Mouse (Mus musculus): ENCODE measurements around the gene Kank1. TPM values are rescaled to one million over a fixed set of nuclear protein-coding genes. Genes with fewer than 3 reads are reported as not detected.
A peak's percentile ranks its signal among the peaks of the same experiment; 100 is the strongest.

Kank1 gene
- total and polyA plus RNA-seq, 2 experiments from 2014 or later: 27.0 to 41.2 TPM

- no peaks in the 10 kb centered on the region for H3K27me3 ChIP-seq (ENCODE audit: control insufficient read depth, insufficient read depth, low read length)
- no peak for DNase-seq (ENCODE audit: low spot score)
- H3K4me2 ChIP-seq (ENCODE audit: low read depth, low read length): no peak overlapping the region
- H3K36me3 ChIP-seq (replicated peaks; ENCODE audit: control insufficient read depth, insufficient read depth, low read length): peaks cover 50% of the 10 kb centered on the region
- no peak for ATAC-seq (ENCODE audit: insufficient read depth, low read depth)
- H3K9me3 ChIP-seq (replicated peaks; ENCODE audit: control insufficient read depth, low read length): no peaks in the 10 kb centered on the region
- H3K27ac ChIP-seq (ENCODE audit: low read depth): 0 out of 2 replicates have a peak overlapping the region, but pooled peaks have one; percentile 13
- TF ChIP-seq EP300 (IDR thresholded peaks at IDR 0.05; ENCODE audit: low read depth) (no peak), CTCF (IDR thresholded peaks at IDR 0.05; ENCODE audit: low read depth) (no peak)
- H3K4me1 ChIP-seq (ENCODE audit: control insufficient read depth, insufficient read depth): no peaks in the 10 kb centered on the region
- H3K4me3 ChIP-seq (ENCODE audit: low read depth, low read length): no peak overlapping the region
- 68% methylated on average over 6 of the region's 6 CpGs for WGBS
- no peak overlapping the region for H3K9ac ChIP-seq (replicated peaks; ENCODE audit: low read depth, low read length)
These were observed 198.0 kb downstream of the Kank1 start for GRCm38 (mm10) chr19:25434795-25435194.

GRCm38 (mm10) chr19:25435412-25435811, 198.6 kb downstream of the Kank1 start:
- WGBS: 50% methylated on average over 5 of the region's 5 CpGs
- no peak overlapping the region for H3K4me2 ChIP-seq (ENCODE audit: low read depth, low read length)
- H3K36me3 ChIP-seq (replicated peaks; ENCODE audit: control insufficient read depth, insufficient read depth, low read length): peaks cover 44% of the 10 kb centered on the region
- H3K9me3 ChIP-seq (replicated peaks; ENCODE audit: control insufficient read depth, low read length): no peaks in the 10 kb centered on the region
- H3K9ac ChIP-seq (replicated peaks; ENCODE audit: low read depth, low read length): no peak overlapping the region
- H3K27me3 ChIP-seq (ENCODE audit: control insufficient read depth, insufficient read depth, low read length): no peaks in the 10 kb centered on the region
- no peak overlapping the region for H3K4me3 ChIP-seq (ENCODE audit: low read depth, low read length)
- H3K4me1 ChIP-seq (ENCODE audit: control insufficient read depth, insufficient read depth): no peaks in the 10 kb centered on the region
- TF ChIP-seq CTCF (IDR thresholded peaks at IDR 0.05; ENCODE audit: low read depth) (no peak), EP300 (IDR thresholded peaks at IDR 0.05; ENCODE audit: low read depth) (no peak)
- DNase-seq (ENCODE audit: low spot score) (no peak), ATAC-seq (ENCODE audit: insufficient read depth, low read depth) (no peak; the same call in 1 of the 2 replicates)
- H3K27ac ChIP-seq (ENCODE audit: low read depth): no peak overlapping the region

- peaks cover 36% of the 10 kb centered on the region for H3K36me3 ChIP-seq (replicated peaks; ENCODE audit: control insufficient read depth, insufficient read depth, low read length)
- H3K9ac ChIP-seq (replicated peaks; ENCODE audit: low read depth, low read length): no peak overlapping the region
- TF ChIP-seq CTCF (IDR thresholded peaks at IDR 0.05; ENCODE audit: low read depth) (no peak), EP300 (IDR thresholded peaks at IDR 0.05; ENCODE audit: low read depth) (no peak)
- no peak overlapping the region for H3K4me2 ChIP-seq (ENCODE audit: low read depth, low read length)
- no peak for DNase-seq (ENCODE audit: low spot score)
- H3K4me3 ChIP-seq (ENCODE audit: low read depth, low read length): no peak overlapping the region
- H3K9me3 ChIP-seq (replicated peaks; ENCODE audit: control insufficient read depth, low read length): no peaks in the 10 kb centered on the region
- no peak overlapping the region for H3K27ac ChIP-seq (ENCODE audit: low read depth)
- H3K4me1 ChIP-seq (ENCODE audit: control insufficient read depth, insufficient read depth): no peaks in the 10 kb centered on the region
- no peak for ATAC-seq (ENCODE audit: insufficient read depth, low read depth)
- no peaks in the 10 kb centered on the region for H3K27me3 ChIP-seq (ENCODE audit: control insufficient read depth, insufficient read depth, low read length)
- 67% methylated on average over 4 of the region's 4 CpGs for WGBS
These were observed 199.4 kb downstream of the Kank1 start for GRCm38 (mm10) chr19:25436175-25436574.

- no peaks in the 10 kb centered on the region for H3K4me1 ChIP-seq (ENCODE audit: control insufficient read depth, insufficient read depth)
- H3K4me2 ChIP-seq (ENCODE audit: low read depth, low read length): no peak overlapping the region
- H3K27me3 ChIP-seq (ENCODE audit: control insufficient read depth, insufficient read depth, low read length): no peaks in the 10 kb centered on the region
- ATAC-seq (ENCODE audit: insufficient read depth, low read depth) (no peak), DNase-seq (ENCODE audit: low spot score) (no peak)
- TF ChIP-seq EP300 (IDR thresholded peaks at IDR 0.05; ENCODE audit: low read depth) (no peak), CTCF (IDR thresholded peaks at IDR 0.05; ENCODE audit: low read depth) (no peak)
- no peak overlapping the region for H3K9ac ChIP-seq (replicated peaks; ENCODE audit: low read depth, low read length)
- WGBS: 73% methylated on average over 20 of the region's 20 CpGs
- no peak overlapping the region for H3K27ac ChIP-seq (ENCODE audit: low read depth)
- H3K36me3 ChIP-seq (replicated peaks; ENCODE audit: control insufficient read depth, insufficient read depth, low read length): peaks cover 29% of the 10 kb centered on the region
- no peaks in the 10 kb centered on the region for H3K9me3 ChIP-seq (replicated peaks; ENCODE audit: control insufficient read depth, low read length)
- no peak overlapping the region for H3K4me3 ChIP-seq (ENCODE audit: low read depth, low read length)
These were observed 200.2 kb downstream of the Kank1 start for GRCm38 (mm10) chr19:25436789-25437650.

- Histone ChIP-seq H3K9me3 (replicated peaks; ENCODE audit: control insufficient read depth, low read length) (no peaks in the 10 kb centered on the region), H3K4me1 (ENCODE audit: control insufficient read depth, insufficient read depth) (no peaks in the 10 kb centered on the region), H3K4me2 (ENCODE audit: low read depth, low read length) (no peak overlapping the region), H3K36me3 (replicated peaks; ENCODE audit: control insufficient read depth, insufficient read depth, low read length) (peaks cover 17% of the 10 kb centered on the region), H3K27me3 (ENCODE audit: control insufficient read depth, insufficient read depth, low read length) (no peaks in the 10 kb centered on the region), H3K9ac (replicated peaks; ENCODE audit: low read depth, low read length) (no peak overlapping the region), H3K4me3 (ENCODE audit: low read depth, low read length) (no peak overlapping the region), H3K27ac (ENCODE audit: low read depth) (no peak overlapping the region)
- DNase-seq (ENCODE audit: low spot score): no peak
- no peak for ATAC-seq (ENCODE audit: insufficient read depth, low read depth)
- 80% methylated on average over 6 of the region's 6 CpGs for WGBS
- no peak for TF ChIP-seq EP300 (IDR thresholded peaks at IDR 0.05; ENCODE audit: low read depth)
- no peak for TF ChIP-seq CTCF (IDR thresholded peaks at IDR 0.05; ENCODE audit: low read depth)
These were observed 201.5 kb downstream of the Kank1 start for GRCm38 (mm10) chr19:25438246-25438645.

Data from heart, postnatal 0 days (tissue).